Mouse (Mus musculus) bone marrow macrophage, adult 2 months (primary cell): ENCODE measurements at regions not wholly inside any gene's neighbourhood (a gene's known extent, or its start where the extent isn't known, plus 50 kb on each side); places are given as distances from the start of the nearest gene placed in this dataset.

Source experiments
- CTCF ChIP-seq: IDR thresholded peaks from 2 replicates; pipeline ENCODE4 v1.5.1; 2012; ENCODE audit warnings: low read depth, mild to moderate bottlenecking, low read length, moderate library complexity
- POLR2A ChIP-seq: IDR thresholded peaks from 2 replicates; pipeline ENCODE4 v1.6.1; 2012; ENCODE audit warnings: mild to moderate bottlenecking, low read depth, low read length, borderline replicate concordance

DNA sequence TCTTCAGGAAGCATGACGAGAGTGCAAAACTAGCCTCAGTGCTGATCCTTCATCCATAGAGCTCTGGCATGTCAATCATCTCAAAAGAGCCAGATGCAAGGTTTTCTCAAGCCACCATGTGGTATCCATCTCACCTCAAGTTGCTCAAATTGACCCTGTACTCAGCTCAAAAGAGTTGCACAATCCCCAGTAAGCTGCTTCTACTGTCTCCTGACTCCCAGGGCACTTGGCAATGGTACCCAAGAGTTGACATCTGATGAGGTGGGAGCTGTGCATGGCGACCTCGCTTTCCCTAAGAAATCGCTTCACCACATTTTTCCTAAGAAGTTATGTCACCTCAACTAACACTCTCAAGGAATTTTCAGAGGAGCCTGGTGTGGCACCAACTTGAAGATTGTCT is 369.9 kb downstream of the Gm9195 start:
- TF ChIP-seq POLR2A (no peak), CTCF (no peak)
